Mouse (Mus musculus): ENCODE data around the gene Dohh. TPM values are rescaled to one million over a fixed set of nuclear protein-coding genes. Genes with fewer than 3 reads are reported as not detected.

The Dohh gene
- total and polyA plus RNA-seq, 2 experiments from 2014 or later = 95.8 to 132 TPM

GRCm38 (mm10) chr10:81410350-81410749, 26.1 kb downstream of the Dohh start:
- 71% methylated on average over 4 of the region's 4 CpGs for WGBS
- Histone ChIP-seq H3K27me3 (ENCODE audit: insufficient read depth, low read length) (0 out of 2 replicates have a peak, but pooled peaks cover 4% of the 10 kb centered on the region), H3K4me2 (ENCODE audit: low read depth, low read length, poor library complexity, severe bottlenecking) (no peak overlapping the region), H3K9me3 (ENCODE audit: low read length) (no peaks in the 10 kb centered on the region), H3K4me1 (ENCODE audit: insufficient read depth, low read length) (0 out of 2 replicates have a peak, but pooled peaks cover 6% of the 10 kb centered on the region), H3K36me3 (ENCODE audit: insufficient read depth, low read length) (peaks cover 34% of the 10 kb centered on the region), H3K27ac (ENCODE audit: low read depth, low read length) (no peak overlapping the region), H3K4me3 (ENCODE audit: low read depth, low read length) (no peak overlapping the region), H3K9ac (replicated peaks; ENCODE audit: low read length, poor library complexity, severe bottlenecking) (no peak overlapping the region)
- TF ChIP-seq CTCF (IDR thresholded peaks at IDR 0.05) = no peak
- ATAC-seq (ENCODE audit: low FRiP score) (no peak), DNase-seq (ENCODE audit: low spot score) (no peak)

- Histone ChIP-seq H3K4me2 (ENCODE audit: low read depth, low read length, poor library complexity, severe bottlenecking) (no peak overlapping the region), H3K36me3 (ENCODE audit: insufficient read depth, low read length) (peaks cover 27% of the 10 kb centered on the region), H3K27me3 (ENCODE audit: insufficient read depth, low read length) (0 out of 2 replicates have a peak, but pooled peaks cover 4% of the 10 kb centered on the region), H3K9me3 (ENCODE audit: low read length) (no peaks in the 10 kb centered on the region), H3K4me3 (ENCODE audit: low read depth, low read length) (no peak overlapping the region), H3K9ac (replicated peaks; ENCODE audit: low read length, poor library complexity, severe bottlenecking) (no peak overlapping the region), H3K4me1 (ENCODE audit: insufficient read depth, low read length) (0 out of 2 replicates have a peak, but pooled peaks cover 6% of the 10 kb centered on the region), H3K27ac (ENCODE audit: low read depth, low read length) (peak overlapping the region; percentile 55; the same call in 1 of the 2 replicates)
- WGBS = 66% methylated on average over 9 of the region's 9 CpGs
- DNase-seq (ENCODE audit: low spot score) (no peak), ATAC-seq (ENCODE audit: low FRiP score) (no peak)
- no peak for TF ChIP-seq CTCF (IDR thresholded peaks at IDR 0.05)
These were observed 26.8 kb downstream of the Dohh start for GRCm38 (mm10) chr10:81410981-81411380.

- Histone ChIP-seq H3K4me2 (ENCODE audit: low read depth, low read length, poor library complexity, severe bottlenecking) (no peak overlapping the region), H3K9me3 (ENCODE audit: low read length) (no peaks in the 10 kb centered on the region), H3K9ac (replicated peaks; ENCODE audit: low read length, poor library complexity, severe bottlenecking) (no peak overlapping the region; the same call in 1 of the 2 replicates), H3K27me3 (ENCODE audit: insufficient read depth, low read length) (0 out of 2 replicates have a peak, but pooled peaks cover 4% of the 10 kb centered on the region), H3K27ac (ENCODE audit: low read depth, low read length) (peak overlapping the region; percentile 55; the same call in 1 of the 2 replicates), H3K36me3 (ENCODE audit: insufficient read depth, low read length) (peaks cover 20% of the 10 kb centered on the region), H3K4me1 (ENCODE audit: insufficient read depth, low read length) (peaks cover 6% of the 10 kb centered on the region; the same call in 1 of the 2 replicates), H3K4me3 (ENCODE audit: low read depth, low read length) (no peak overlapping the region)
- DNase-seq (ENCODE audit: low spot score) = peak; percentile 84
- WGBS = 55% methylated on average over 18 of the region's 18 CpGs
- ATAC-seq (ENCODE audit: low FRiP score) = peak; percentile 18; the same call in 1 of the 2 replicates
- no peak for TF ChIP-seq CTCF (IDR thresholded peaks at IDR 0.05)
These were observed 27.5 kb downstream of the Dohh start for GRCm38 (mm10) chr10:81411471-81412400.

GRCm38 (mm10) chr10:81412586-81413309, 28.5 kb downstream of the Dohh start:
- no peak for TF ChIP-seq CTCF (IDR thresholded peaks at IDR 0.05)
- peaks cover 6% of the 10 kb centered on the region; the same call in 1 of the 2 replicates for H3K4me1 ChIP-seq (ENCODE audit: insufficient read depth, low read length)
- 0 out of 2 replicates have a peak, but pooled peaks cover 3% of the 10 kb centered on the region for H3K27me3 ChIP-seq (ENCODE audit: insufficient read depth, low read length)

GRCm38 (mm10) chr10:81413310-81414261, 29.4 kb downstream of the Dohh start:
- H3K9ac ChIP-seq (replicated peaks; ENCODE audit: low read length, poor library complexity, severe bottlenecking) = no peak overlapping the region
- H3K27ac ChIP-seq (ENCODE audit: low read depth, low read length) = no peak overlapping the region
- H3K4me1 ChIP-seq (ENCODE audit: insufficient read depth, low read length) = peaks cover 6% of the 10 kb centered on the region; the same call in 1 of the 2 replicates
- WGBS = 32% methylated on average over 26 of the region's 26 CpGs
- peak; percentile 31; the same call in 1 of the 2 replicates for TF ChIP-seq CTCF (IDR thresholded peaks at IDR 0.05)
- ATAC-seq (ENCODE audit: low FRiP score) (no peak), DNase-seq (ENCODE audit: low spot score) (no peak)
- H3K4me3 ChIP-seq (ENCODE audit: low read depth, low read length) = no peak overlapping the region
- peaks cover 7% of the 10 kb centered on the region; the same call in 1 of the 2 replicates for H3K36me3 ChIP-seq (ENCODE audit: insufficient read depth, low read length)
- peak overlapping the region; percentile 4; the same call in 1 of the 2 replicates for H3K4me2 ChIP-seq (ENCODE audit: low read depth, low read length, poor library complexity, severe bottlenecking)
- H3K9me3 ChIP-seq (ENCODE audit: low read length) = no peaks in the 10 kb centered on the region
- no peaks in the 10 kb centered on the region for H3K27me3 ChIP-seq (ENCODE audit: insufficient read depth, low read length)

More at GRCm38 (mm10) chr10:81412586-81413309, 28.5 kb downstream of the Dohh start:
- Histone ChIP-seq H3K4me3 (ENCODE audit: low read depth, low read length) (no peak overlapping the region), H3K9me3 (ENCODE audit: low read length) (no peaks in the 10 kb centered on the region), H3K4me2 (ENCODE audit: low read depth, low read length, poor library complexity, severe bottlenecking) (no peak overlapping the region), H3K9ac (replicated peaks; ENCODE audit: low read length, poor library complexity, severe bottlenecking) (no peak overlapping the region), H3K27ac (ENCODE audit: low read depth, low read length) (0 out of 2 replicates have a peak overlapping the region, but pooled peaks have one; percentile 55), H3K36me3 (ENCODE audit: insufficient read depth, low read length) (peaks cover 12% of the 10 kb centered on the region)
- no peak for ATAC-seq (ENCODE audit: low FRiP score)
- DNase-seq (ENCODE audit: low spot score) = no peak
- 75% methylated on average over 16 of the region's 16 CpGs for WGBS

Measured in midbrain, postnatal 0 days (tissue).